Mouse (Mus musculus): Measurements from ENCODE around the gene Mef2c.

- TF ChIP-seq CTCF (IDR thresholded peaks at IDR 0.05; ENCODE audit: borderline replicate concordance, insufficient read depth, low read depth, low read length): no peak
- TF ChIP-seq POLR2A (IDR thresholded peaks at IDR 0.05; ENCODE audit: borderline replicate concordance, insufficient read depth, low read length): no peak
These were observed 33.3 kb downstream of the Mef2c start for GRCm38 (mm10) chr13:83537163-83537562.
